Mouse (Mus musculus) midbrain, embryonic 16.5 days (tissue): ENCODE data around the gene Ckm. TPM values are rescaled to one million over a fixed set of nuclear protein-coding genes. Genes with fewer than 3 reads are reported as not detected.

ENCODE experiments used
- microRNA counts: library from miRNA; unstranded; fragments of <30 nt; microRNA quantifications from one replicate; lab custom pipeline; 2016
- microRNA-seq: library from miRNA; unstranded; fragments of <30 nt; microRNA quantifications from one replicate; pipeline ENCODE4, GENCODE M21; 2017
- polyA plus RNA-seq: library from polyadenylated mRNA; unstranded; fragments of >200 nt; fragmentation: Nextera tagmentation; extraction: Ambion mirVana; gene quantifications from 2 replicates; pipeline ENCODE4 v1.2.1, GENCODE M21; 2015

Gene Ckm
- polyA plus RNA-seq, 1 experiment from 2014 or later: 0.35 TPM

MicroRNA genes within 50 kb of the gene (microRNA counts, 519-probe panel; counts per million panel counts)
- microRNA mmu-miR-343 (lab: Ali Mortazavi, UCI): 386 counts per million, percentile 18 among the panel's probes with 10 or more counts

Small RNA genes lying within 50 kb of the gene (microRNA-seq; reads per million reads assigned to microRNA genes)
- not detected for gene Mir343

Other genes with a start within 250 kb of the Ckm start
- gene Gipr, start 238.6 kb upstream of the Ckm start, polyA plus RNA-seq: 4.0 and 4.8 TPM in 2 replicates
- gene Eml2, start 228.4 kb upstream of the Ckm start, polyA plus RNA-seq: 10.6 TPM in 2 replicates
- gene Gpr4, start 192.2 kb upstream of the Ckm start, polyA plus RNA-seq: 3.4 and 4.5 TPM in 2 replicates
- gene Opa3, start 176.4 kb upstream of the Ckm start, polyA plus RNA-seq: 33.8 and 36.5 TPM in 2 replicates
- 35.5 and 40.9 TPM in 2 replicates for gene Vasp, start 133.0 kb upstream of the Ckm start, polyA plus RNA-seq
- gene Ppm1n, start 124.7 kb upstream of the Ckm start, polyA plus RNA-seq: 1.5 and 1.6 TPM in 2 replicates
- gene Rtn2, start 122.2 kb upstream of the Ckm start, polyA plus RNA-seq: 111 and 114 TPM in 2 replicates
- 0.06 TPM in 2 replicates for gene Fosb, start 94.7 kb upstream of the Ckm start, polyA plus RNA-seq
- 80.1 and 82.4 TPM in 2 replicates for gene Ercc1, start 60.0 kb upstream of the Ckm start, polyA plus RNA-seq
- 24.1 and 24.6 TPM in 2 replicates for gene Cd3eap, start 45.3 kb upstream of the Ckm start, polyA plus RNA-seq
- gene Ppp1r13l, start 45.0 kb upstream of the Ckm start, polyA plus RNA-seq: 2.0 and 2.8 TPM in 2 replicates
- gene Ercc2, start 22.8 kb upstream of the Ckm start, polyA plus RNA-seq: 28.0 and 29.5 TPM in 2 replicates
- 1.4 and 1.7 TPM in 2 replicates for gene Klc3, start 672 bp upstream of the Ckm start, polyA plus RNA-seq
- gene Mark4, start 54.0 kb downstream of the Ckm start, polyA plus RNA-seq: 14.8 and 16.2 TPM in 2 replicates
- 0.12 and 0.45 TPM in 2 replicates for gene Exoc3l2, start 58.6 kb downstream of the Ckm start, polyA plus RNA-seq
- 3.9 and 4.2 TPM in 2 replicates for gene Bloc1s3, start 103.6 kb downstream of the Ckm start, polyA plus RNA-seq
- 30.5 and 31.9 TPM in 2 replicates for gene Trappc6a, start 103.6 kb downstream of the Ckm start, polyA plus RNA-seq
- gene Nkpd1, start 113.1 kb downstream of the Ckm start, polyA plus RNA-seq: 0.88 and 0.92 TPM in 2 replicates
- gene Ppp1r37, start 158.3 kb downstream of the Ckm start, polyA plus RNA-seq: 34.7 and 37.8 TPM in 2 replicates
- gene Zfp296, start 172.5 kb downstream of the Ckm start, polyA plus RNA-seq: 0.11 and 0.14 TPM in 2 replicates
- gene Gemin7, start 172.8 kb downstream of the Ckm start, polyA plus RNA-seq: 143 and 145 TPM in 2 replicates
- gene Clasrp, start 199.7 kb downstream of the Ckm start, polyA plus RNA-seq: 58.6 TPM in 2 replicates
- gene Relb, start 224.7 kb downstream of the Ckm start, polyA plus RNA-seq: 6.1 and 6.5 TPM in 2 replicates